Mouse (Mus musculus): Measurements from ENCODE around the gene Chrna9. TPM values are rescaled to one million over a fixed set of nuclear protein-coding genes. Genes with fewer than 3 reads are reported as not detected.
A peak's percentile ranks its signal among the peaks of the same experiment; 100 is the strongest.

Gene Chrna9
- polyA plus RNA-seq, 1 experiment from 2014 or later: 0.29 TPM

GRCm38 (mm10) chr5:65920701-65921426 is 13.9 kb upstream of the Chrna9 start:
- Histone ChIP-seq H3K4me1 (peaks cover 13% of the 10 kb centered on the region), H3K27ac (replicated peaks) (no peak overlapping the region), H3K4me3 (no peak overlapping the region), H3K9me3 (no peaks in the 10 kb centered on the region), H3K36me3 (replicated peaks) (no peaks in the 10 kb centered on the region), H3K27me3 (replicated peaks; ENCODE audit: low read depth, poor library complexity, severe bottlenecking) (no peaks in the 10 kb centered on the region)
- DNase-seq (ENCODE audit: low spot score): no peak
- WGBS: 85% methylated on average over 12 of the region's 12 CpGs

GRCm38 (mm10) chr5:65921477-65922138 is 13.1 kb upstream of the Chrna9 start:
- no peak overlapping the region for H3K4me3 ChIP-seq
- no peaks in the 10 kb centered on the region for H3K36me3 ChIP-seq (replicated peaks)
- H3K9me3 ChIP-seq: no peaks in the 10 kb centered on the region
- 81% methylated on average over 9 of the region's 9 CpGs for WGBS
- H3K4me1 ChIP-seq: peaks cover 13% of the 10 kb centered on the region
- H3K27me3 ChIP-seq (replicated peaks; ENCODE audit: low read depth, poor library complexity, severe bottlenecking): no peaks in the 10 kb centered on the region
- no peak for DNase-seq (ENCODE audit: low spot score)
- H3K27ac ChIP-seq (replicated peaks): no peak overlapping the region

GRCm38 (mm10) chr5:65926666-65927065 is 8.1 kb upstream of the Chrna9 start:
- H3K27me3 ChIP-seq (replicated peaks; ENCODE audit: low read depth, poor library complexity, severe bottlenecking): no peaks in the 10 kb centered on the region
- H3K36me3 ChIP-seq (replicated peaks): no peaks in the 10 kb centered on the region
- no peaks in the 10 kb centered on the region for H3K9me3 ChIP-seq
- H3K4me1 ChIP-seq: no peaks in the 10 kb centered on the region
- 81% methylated on average over 6 of the region's 6 CpGs for WGBS
- H3K4me3 ChIP-seq: no peak overlapping the region
- no peak overlapping the region for H3K27ac ChIP-seq (replicated peaks)
- DNase-seq (ENCODE audit: low spot score): no peak

GRCm38 (mm10) chr5:65929162-65929561 is 5.6 kb upstream of the Chrna9 start:
- H3K36me3 ChIP-seq (replicated peaks): no peaks in the 10 kb centered on the region
- 80% methylated on average over 7 of the region's 7 CpGs for WGBS

GRCm38 (mm10) chr5:65930171-65930570 is 4.5 kb upstream of the Chrna9 start:
- H3K4me1 ChIP-seq: no peaks in the 10 kb centered on the region
- no peaks in the 10 kb centered on the region for H3K36me3 ChIP-seq (replicated peaks)
- H3K27ac ChIP-seq (replicated peaks): no peak overlapping the region
- 75% methylated on average over 4 of the region's 4 CpGs for WGBS
- no peak for DNase-seq (ENCODE audit: low spot score)
- no peaks in the 10 kb centered on the region for H3K27me3 ChIP-seq (replicated peaks; ENCODE audit: low read depth, poor library complexity, severe bottlenecking)
- no peak overlapping the region for H3K4me3 ChIP-seq
- H3K9me3 ChIP-seq: no peaks in the 10 kb centered on the region

More at GRCm38 (mm10) chr5:65929162-65929561, 5.6 kb upstream of the Chrna9 start:
- DNase-seq (ENCODE audit: low spot score): no peak
- no peaks in the 10 kb centered on the region for H3K9me3 ChIP-seq
- no peak overlapping the region for H3K4me3 ChIP-seq
- H3K27me3 ChIP-seq (replicated peaks; ENCODE audit: low read depth, poor library complexity, severe bottlenecking): no peaks in the 10 kb centered on the region
- no peak overlapping the region for H3K27ac ChIP-seq (replicated peaks)
- H3K4me1 ChIP-seq: no peaks in the 10 kb centered on the region

GRCm38 (mm10) chr5:65933258-65933657 is 1.5 kb upstream of the Chrna9 start:
- no peak for DNase-seq (ENCODE audit: low spot score)
- Histone ChIP-seq H3K27ac (replicated peaks) (no peak overlapping the region), H3K27me3 (replicated peaks; ENCODE audit: low read depth, poor library complexity, severe bottlenecking) (no peaks in the 10 kb centered on the region), H3K4me3 (no peak overlapping the region), H3K4me1 (no peaks in the 10 kb centered on the region; the same call in 1 of the 2 replicates), H3K36me3 (replicated peaks) (no peaks in the 10 kb centered on the region), H3K9me3 (no peaks in the 10 kb centered on the region)
- 83% methylated on average over 4 of the region's 4 CpGs for WGBS

GRCm38 (mm10) chr5:65933764-65934163 is 957 bp upstream of the Chrna9 start:
- Histone ChIP-seq H3K27me3 (replicated peaks; ENCODE audit: low read depth, poor library complexity, severe bottlenecking) (no peaks in the 10 kb centered on the region), H3K27ac (replicated peaks) (no peak overlapping the region), H3K36me3 (replicated peaks) (no peaks in the 10 kb centered on the region), H3K4me3 (no peak overlapping the region), H3K4me1 (no peaks in the 10 kb centered on the region; the same call in 1 of the 2 replicates), H3K9me3 (no peaks in the 10 kb centered on the region)
- no peak for DNase-seq (ENCODE audit: low spot score)
- 84% methylated on average over 2 of the region's 2 CpGs for WGBS

GRCm38 (mm10) chr5:65937011-65937726 is 2.4 kb downstream of the Chrna9 start:
- Histone ChIP-seq H3K9me3 (no peaks in the 10 kb centered on the region), H3K27ac (replicated peaks) (no peak overlapping the region), H3K27me3 (replicated peaks; ENCODE audit: low read depth, poor library complexity, severe bottlenecking) (no peaks in the 10 kb centered on the region), H3K36me3 (replicated peaks) (no peaks in the 10 kb centered on the region), H3K4me3 (no peak overlapping the region), H3K4me1 (no peaks in the 10 kb centered on the region; the same call in 1 of the 2 replicates)
- DNase-seq (ENCODE audit: low spot score): no peak
- 77% methylated on average over 11 of the region's 11 CpGs for WGBS

GRCm38 (mm10) chr5:65937998-65938715 is 3.4 kb downstream of the Chrna9 start:
- peak; percentile 83 for DNase-seq (ENCODE audit: low spot score)
- H3K27ac ChIP-seq (replicated peaks): no peak overlapping the region
- H3K9me3 ChIP-seq: no peaks in the 10 kb centered on the region
- no peaks in the 10 kb centered on the region; the same call in 1 of the 2 replicates for H3K4me1 ChIP-seq
- WGBS: 59% methylated on average over 9 of the region's 9 CpGs
- no peaks in the 10 kb centered on the region for H3K36me3 ChIP-seq (replicated peaks)
- H3K27me3 ChIP-seq (replicated peaks; ENCODE audit: low read depth, poor library complexity, severe bottlenecking): no peaks in the 10 kb centered on the region
- H3K4me3 ChIP-seq: no peak overlapping the region

- H3K36me3 ChIP-seq (replicated peaks): no peaks in the 10 kb centered on the region
- no peaks in the 10 kb centered on the region for H3K9me3 ChIP-seq
- H3K4me3 ChIP-seq: no peak overlapping the region
- WGBS: 72% methylated on average over 4 of the region's 4 CpGs
- DNase-seq (ENCODE audit: low spot score): no peak
- H3K4me1 ChIP-seq: no peaks in the 10 kb centered on the region; the same call in 1 of the 2 replicates
- no peaks in the 10 kb centered on the region for H3K27me3 ChIP-seq (replicated peaks; ENCODE audit: low read depth, poor library complexity, severe bottlenecking)
- H3K27ac ChIP-seq (replicated peaks): no peak overlapping the region
Observed at GRCm38 (mm10) chr5:65941145-65941544, 6.4 kb downstream of the Chrna9 start.

- Histone ChIP-seq H3K4me3 (no peak overlapping the region), H3K27me3 (replicated peaks; ENCODE audit: low read depth, poor library complexity, severe bottlenecking) (no peaks in the 10 kb centered on the region), H3K36me3 (replicated peaks) (no peaks in the 10 kb centered on the region), H3K9me3 (no peaks in the 10 kb centered on the region), H3K27ac (replicated peaks) (peak overlapping the region; percentile 81), H3K4me1 (peaks cover 10% of the 10 kb centered on the region)
- DNase-seq (ENCODE audit: low spot score): no peak
- WGBS: 76% methylated on average over 3 of the region's 3 CpGs
Observed at GRCm38 (mm10) chr5:65949822-65950221, 15.1 kb downstream of the Chrna9 start.

- no peaks in the 10 kb centered on the region for H3K9me3 ChIP-seq
- peak; percentile 49 for DNase-seq (ENCODE audit: low spot score)
- H3K27me3 ChIP-seq (replicated peaks; ENCODE audit: low read depth, poor library complexity, severe bottlenecking): no peaks in the 10 kb centered on the region
- H3K36me3 ChIP-seq (replicated peaks): no peaks in the 10 kb centered on the region
- peaks cover 14% of the 10 kb centered on the region for H3K4me1 ChIP-seq
- 63% methylated on average over 6 of the region's 6 CpGs for WGBS
- peak overlapping the region; percentile 12; the same call in 1 of the 2 replicates for H3K4me3 ChIP-seq
- peak overlapping the region; percentile 81 for H3K27ac ChIP-seq (replicated peaks)
Observed at GRCm38 (mm10) chr5:65950236-65950635, 15.5 kb downstream of the Chrna9 start.
